Mouse (Mus musculus): ENCODE measurements around the gene Chrnb1. TPM values are rescaled to one million over a fixed set of nuclear protein-coding genes. Genes with fewer than 3 reads are reported as not detected.

The Chrnb1 gene
- polyA plus RNA-seq, 1 experiment from 2014 or later: 28.4 TPM

DNA sequence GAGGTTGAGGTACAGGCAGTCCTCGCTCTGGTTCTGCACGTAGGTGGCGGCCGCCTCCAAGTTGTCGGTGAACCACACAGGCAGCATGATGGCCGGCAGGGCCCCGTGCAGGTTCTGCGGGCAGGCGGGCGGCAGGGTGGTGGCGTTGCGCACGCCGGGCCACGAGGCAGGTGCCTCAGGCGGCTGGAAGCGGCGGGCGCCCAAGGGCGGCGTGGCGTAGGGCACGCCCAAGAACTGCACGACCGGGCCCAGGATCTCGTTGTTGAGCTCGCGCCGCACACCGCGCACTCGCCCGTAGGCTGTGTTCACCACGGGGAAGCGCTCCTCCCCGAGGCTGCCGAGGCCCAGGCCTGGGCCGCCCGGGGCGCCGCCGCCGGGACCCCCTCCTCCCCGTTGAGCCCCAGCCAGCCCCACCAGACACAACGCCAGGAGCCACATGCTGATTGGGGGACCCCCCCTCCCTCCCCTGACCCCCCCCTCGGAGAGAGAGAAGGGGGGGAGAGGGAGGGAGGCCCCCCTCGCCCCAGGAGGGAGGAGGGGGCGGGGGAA lies 38.3 kb upstream of the Chrnb1 start:
- peak overlapping the region; percentile 95 for H3K4me2 ChIP-seq (ENCODE audit: low read depth, low read length)
- 15% methylated on average over 14 of the region's 48 CpGs for WGBS
- peak overlapping the region; percentile 72 for H3K9ac ChIP-seq (ENCODE audit: low read depth, low read length)
- no peak for DNase-seq (ENCODE audit: low spot score)
- peaks cover 25% of the 10 kb centered on the region for H3K4me1 ChIP-seq (ENCODE audit: control insufficient read depth, insufficient read depth, low read length)
- H3K27me3 ChIP-seq (replicated peaks; ENCODE audit: control insufficient read depth, insufficient read depth, low read length): no peaks in the 10 kb centered on the region
- no peak for ATAC-seq (ENCODE audit: low read depth)
- peak overlapping the region; percentile 73 for H3K4me3 ChIP-seq (ENCODE audit: low read depth, low read length)
- no peaks in the 10 kb centered on the region for H3K9me3 ChIP-seq (ENCODE audit: control insufficient read depth, low read length)
- H3K27ac ChIP-seq (replicated peaks; ENCODE audit: low read depth, low read length): 0 out of 2 replicates have a peak overlapping the region, but pooled peaks have one; percentile 36
- peaks cover 42% of the 10 kb centered on the region for H3K36me3 ChIP-seq (ENCODE audit: control insufficient read depth, insufficient read depth, low read length)

DNA sequence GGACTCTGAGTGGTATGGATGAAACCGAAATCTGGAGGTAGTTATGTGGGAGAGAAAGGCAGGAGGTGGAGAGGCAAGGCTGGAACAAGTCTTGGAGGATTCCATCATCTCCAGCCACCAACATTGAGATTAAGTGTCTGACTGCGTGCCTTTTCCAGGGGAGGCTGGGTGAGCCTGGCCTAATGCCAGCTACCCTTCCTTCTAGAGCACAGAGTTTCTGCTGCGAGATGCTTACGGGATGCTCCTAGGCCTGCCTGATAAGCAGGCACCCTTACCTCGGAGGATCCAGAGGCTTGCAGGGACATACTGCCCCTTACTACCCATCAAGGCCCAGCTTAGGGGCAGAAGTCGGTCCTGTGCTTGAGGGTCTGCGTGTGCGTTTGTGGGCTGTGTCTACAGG lies 37.8 kb upstream of the Chrnb1 start:
- WGBS: 50% methylated on average over 7 of the region's 8 CpGs
- DNase-seq (ENCODE audit: low spot score): no peak

GRCm38 (mm10) chr11:69828832-69829231 lies 33.1 kb upstream of the Chrnb1 start:
- Histone ChIP-seq H3K4me3 (ENCODE audit: low read depth, low read length) (no peak overlapping the region), H3K4me2 (ENCODE audit: low read depth, low read length) (no peak overlapping the region), H3K36me3 (ENCODE audit: control insufficient read depth, insufficient read depth, low read length) (peaks cover 86% of the 10 kb centered on the region), H3K27me3 (replicated peaks; ENCODE audit: control insufficient read depth, insufficient read depth, low read length) (no peaks in the 10 kb centered on the region), H3K9me3 (ENCODE audit: control insufficient read depth, low read length) (no peaks in the 10 kb centered on the region), H3K9ac (ENCODE audit: low read depth, low read length) (no peak overlapping the region), H3K27ac (replicated peaks; ENCODE audit: low read depth, low read length) (no peak overlapping the region), H3K4me1 (ENCODE audit: control insufficient read depth, insufficient read depth, low read length) (peaks cover 3% of the 10 kb centered on the region; the same call in 1 of the 2 replicates)
- DNase-seq (ENCODE audit: low spot score) (no peak), ATAC-seq (ENCODE audit: low read depth) (no peak)
- WGBS: 86% methylated on average over 5 of the region's 5 CpGs

More for the DNA sequence above, 37.8 kb upstream of the Chrnb1 start:
- no peaks in the 10 kb centered on the region for H3K27me3 ChIP-seq (replicated peaks; ENCODE audit: control insufficient read depth, insufficient read depth, low read length)
- H3K9ac ChIP-seq (ENCODE audit: low read depth, low read length): peak overlapping the region; percentile 72
- no peak for ATAC-seq (ENCODE audit: low read depth)
- no peaks in the 10 kb centered on the region for H3K9me3 ChIP-seq (ENCODE audit: control insufficient read depth, low read length)
- H3K4me1 ChIP-seq (ENCODE audit: control insufficient read depth, insufficient read depth, low read length): peaks cover 23% of the 10 kb centered on the region
- H3K4me2 ChIP-seq (ENCODE audit: low read depth, low read length): peak overlapping the region; percentile 95
- peaks cover 43% of the 10 kb centered on the region for H3K36me3 ChIP-seq (ENCODE audit: control insufficient read depth, insufficient read depth, low read length)
- peak overlapping the region; percentile 73 for H3K4me3 ChIP-seq (ENCODE audit: low read depth, low read length)
- 0 out of 2 replicates have a peak overlapping the region, but pooled peaks have one; percentile 36 for H3K27ac ChIP-seq (replicated peaks; ENCODE audit: low read depth, low read length)

DNA sequence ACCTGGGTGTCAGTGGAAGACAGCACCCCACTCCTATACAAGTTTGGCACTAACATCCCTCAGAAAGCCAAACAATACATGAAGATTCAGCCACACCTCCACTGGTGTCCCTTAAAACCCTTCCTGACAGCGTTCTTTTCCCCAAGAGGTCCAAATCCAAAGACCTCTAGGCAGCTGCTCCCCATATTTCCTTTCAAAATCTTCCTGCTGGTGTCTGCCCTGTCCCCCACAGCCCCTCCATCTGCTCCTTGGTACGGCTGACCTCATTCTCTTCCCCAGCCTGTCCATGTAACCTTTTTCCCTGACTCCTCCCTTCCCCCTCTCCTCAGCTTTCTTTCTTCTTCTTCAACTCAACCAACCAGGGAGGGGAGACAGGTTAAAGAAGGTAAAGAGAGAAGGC lies 27.7 kb upstream of the Chrnb1 start:
- 79% methylated on average over 2 of the region's 2 CpGs for WGBS
- no peak for DNase-seq (ENCODE audit: low spot score)

DNA sequence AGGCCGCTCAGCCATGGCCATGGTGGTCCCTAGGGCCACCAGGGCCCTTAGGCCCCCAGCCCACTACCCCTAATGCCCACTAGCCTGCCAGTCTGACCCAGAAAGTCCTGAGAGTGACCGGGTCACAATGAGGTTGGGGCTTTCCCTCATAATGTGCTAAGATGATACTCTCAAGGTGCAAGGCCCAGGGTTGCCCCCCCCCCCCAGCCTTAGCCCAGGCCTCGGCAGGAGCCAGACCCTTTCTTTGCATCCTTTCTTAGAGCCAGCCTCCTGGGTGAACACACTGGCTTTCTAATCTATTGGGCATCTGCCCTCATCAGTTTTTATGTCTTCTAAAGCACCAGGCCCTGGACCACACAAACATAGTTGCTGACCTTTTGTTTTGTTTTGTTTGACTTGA lies 26.3 kb upstream of the Chrnb1 start, which contains the start of gene Spem1:
Gene Spem1 (minus strand): TSS at position 101 of the 400 bp plus-strand sequence.
- Histone ChIP-seq H3K9me3 (ENCODE audit: control insufficient read depth, low read length) (peaks cover 12% of the 10 kb centered on the region), H3K4me1 (ENCODE audit: control insufficient read depth, insufficient read depth, low read length) (no peaks in the 10 kb centered on the region), H3K36me3 (ENCODE audit: control insufficient read depth, insufficient read depth, low read length) (peaks cover 30% of the 10 kb centered on the region), H3K9ac (ENCODE audit: low read depth, low read length) (no peak within 1 kb of the TSS), H3K27ac (replicated peaks; ENCODE audit: low read depth, low read length) (no peak within 1 kb of the TSS), H3K27me3 (replicated peaks; ENCODE audit: control insufficient read depth, insufficient read depth, low read length) (no peaks in the 10 kb centered on the region), H3K4me3 (ENCODE audit: low read depth, low read length) (no peak within 1 kb of the TSS), H3K4me2 (ENCODE audit: low read depth, low read length) (no peak within 1 kb of the TSS)
- WGBS: 95% methylated on average over 2 of the region's 3 CpGs
- ATAC-seq (ENCODE audit: low read depth) (no peak), DNase-seq (ENCODE audit: low spot score) (no peak)

More for the DNA sequence above, 27.7 kb upstream of the Chrnb1 start:
- no peaks in the 10 kb centered on the region for H3K4me1 ChIP-seq (ENCODE audit: control insufficient read depth, insufficient read depth, low read length)
- H3K9ac ChIP-seq (ENCODE audit: low read depth, low read length): no peak overlapping the region
- peaks cover 44% of the 10 kb centered on the region for H3K36me3 ChIP-seq (ENCODE audit: control insufficient read depth, insufficient read depth, low read length)
- H3K4me2 ChIP-seq (ENCODE audit: low read depth, low read length): no peak overlapping the region
- H3K27me3 ChIP-seq (replicated peaks; ENCODE audit: control insufficient read depth, insufficient read depth, low read length): no peaks in the 10 kb centered on the region
- no peak overlapping the region for H3K4me3 ChIP-seq (ENCODE audit: low read depth, low read length)
- H3K9me3 ChIP-seq (ENCODE audit: control insufficient read depth, low read length): no peaks in the 10 kb centered on the region
- no peak overlapping the region for H3K27ac ChIP-seq (replicated peaks; ENCODE audit: low read depth, low read length)
- no peak for ATAC-seq (ENCODE audit: low read depth)

GRCm38 (mm10) chr11:69818871-69819270 lies 23.1 kb upstream of the Chrnb1 start:
- no peaks in the 10 kb centered on the region for H3K36me3 ChIP-seq (ENCODE audit: control insufficient read depth, insufficient read depth, low read length)
- 90% methylated on average over 8 of the region's 8 CpGs for WGBS

DNA sequence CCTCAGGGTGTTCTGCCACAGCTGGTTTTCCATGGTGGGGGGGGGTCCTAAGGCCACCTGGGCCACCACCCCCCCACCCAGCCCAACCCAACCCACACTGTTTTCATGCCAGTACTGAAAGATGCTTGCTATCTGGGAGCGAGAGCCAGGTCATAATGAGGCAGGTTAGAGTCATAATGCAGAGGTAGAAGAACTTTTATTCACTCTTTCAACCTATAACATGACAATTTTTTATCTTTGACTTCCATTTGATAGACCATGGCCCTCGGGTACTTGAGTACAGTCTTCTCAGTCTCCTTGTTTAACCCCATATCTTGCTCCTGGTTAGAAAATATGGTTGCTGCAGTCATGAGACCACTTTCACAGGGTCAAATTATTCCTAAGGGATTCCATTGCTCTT lies 22.6 kb upstream of the Chrnb1 start, which contains the start of gene Spem2:
Gene Spem2 (minus strand): TSS at position 101 of the 400 bp plus-strand sequence.
- WGBS: 84% methylated on average over 2 of the region's 2 CpGs
- Histone ChIP-seq H3K4me2 (ENCODE audit: low read depth, low read length) (no peak within 1 kb of the TSS), H3K27ac (replicated peaks; ENCODE audit: low read depth, low read length) (no peak within 1 kb of the TSS), H3K4me1 (ENCODE audit: control insufficient read depth, insufficient read depth, low read length) (no peaks in the 10 kb centered on the region), H3K9me3 (ENCODE audit: control insufficient read depth, low read length) (peaks cover 12% of the 10 kb centered on the region), H3K36me3 (ENCODE audit: control insufficient read depth, insufficient read depth, low read length) (no peaks in the 10 kb centered on the region), H3K4me3 (ENCODE audit: low read depth, low read length) (no peak within 1 kb of the TSS), H3K9ac (ENCODE audit: low read depth, low read length) (no peak within 1 kb of the TSS), H3K27me3 (replicated peaks; ENCODE audit: control insufficient read depth, insufficient read depth, low read length) (no peaks in the 10 kb centered on the region)
- ATAC-seq (ENCODE audit: low read depth): no peak
- DNase-seq (ENCODE audit: low spot score): no peak

More at GRCm38 (mm10) chr11:69818871-69819270, 23.1 kb upstream of the Chrnb1 start:
- Histone ChIP-seq H3K4me1 (ENCODE audit: control insufficient read depth, insufficient read depth, low read length) (no peaks in the 10 kb centered on the region), H3K9me3 (ENCODE audit: control insufficient read depth, low read length) (peaks cover 12% of the 10 kb centered on the region), H3K9ac (ENCODE audit: low read depth, low read length) (no peak overlapping the region), H3K27ac (replicated peaks; ENCODE audit: low read depth, low read length) (no peak overlapping the region), H3K27me3 (replicated peaks; ENCODE audit: control insufficient read depth, insufficient read depth, low read length) (no peaks in the 10 kb centered on the region), H3K4me2 (ENCODE audit: low read depth, low read length) (no peak overlapping the region), H3K4me3 (ENCODE audit: low read depth, low read length) (no peak overlapping the region)
- ATAC-seq (ENCODE audit: low read depth) (no peak), DNase-seq (ENCODE audit: low spot score) (no peak)

DNA sequence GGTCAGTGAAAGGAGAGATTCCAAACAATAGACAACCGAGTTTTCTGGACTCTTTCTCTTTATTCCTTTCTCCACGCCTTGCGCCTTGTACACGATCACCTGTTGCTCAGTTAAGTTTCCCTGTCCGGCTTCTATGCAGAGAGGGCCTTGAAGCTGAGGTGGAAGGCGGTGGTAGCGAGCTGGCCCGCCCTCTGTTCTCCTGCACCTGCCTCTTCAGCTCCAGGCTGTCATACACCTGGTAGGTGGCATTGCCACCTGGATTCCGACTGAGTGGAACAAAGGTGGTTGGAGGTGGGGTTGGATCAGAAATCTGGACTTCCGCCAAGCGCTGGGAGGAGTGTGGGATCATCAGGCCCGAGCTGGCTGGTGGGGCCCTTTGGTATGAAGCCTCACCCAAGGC lies 20.8 kb upstream of the Chrnb1 start:
- H3K27ac ChIP-seq (replicated peaks; ENCODE audit: low read depth, low read length): no peak overlapping the region
- 93% methylated on average over 12 of the region's 12 CpGs for WGBS

GRCm38 (mm10) chr11:69815155-69815554 lies 19.4 kb upstream of the Chrnb1 start, which contains the start of gene Gm39566:
Gm39566 (minus strand) TSS chr11:69815298.
- DNase-seq (ENCODE audit: low spot score) (no peak), ATAC-seq (ENCODE audit: low read depth) (no peak)
- Histone ChIP-seq H3K4me2 (ENCODE audit: low read depth, low read length) (no peak within 1 kb of the TSS), H3K36me3 (ENCODE audit: control insufficient read depth, insufficient read depth, low read length) (no peaks in the 10 kb centered on the region), H3K9me3 (ENCODE audit: control insufficient read depth, low read length) (peaks cover 12% of the 10 kb centered on the region), H3K27me3 (replicated peaks; ENCODE audit: control insufficient read depth, insufficient read depth, low read length) (no peaks in the 10 kb centered on the region), H3K4me1 (ENCODE audit: control insufficient read depth, insufficient read depth, low read length) (no peaks in the 10 kb centered on the region), H3K27ac (replicated peaks; ENCODE audit: low read depth, low read length) (no peak within 1 kb of the TSS), H3K4me3 (ENCODE audit: low read depth, low read length) (no peak within 1 kb of the TSS), H3K9ac (ENCODE audit: low read depth, low read length) (no peak within 1 kb of the TSS)
- 61% methylated on average over 10 of the region's 10 CpGs for WGBS

More for the DNA sequence above, 20.8 kb upstream of the Chrnb1 start:
- Histone ChIP-seq H3K4me3 (ENCODE audit: low read depth, low read length) (no peak overlapping the region), H3K4me1 (ENCODE audit: control insufficient read depth, insufficient read depth, low read length) (no peaks in the 10 kb centered on the region), H3K9ac (ENCODE audit: low read depth, low read length) (no peak overlapping the region), H3K27me3 (replicated peaks; ENCODE audit: control insufficient read depth, insufficient read depth, low read length) (no peaks in the 10 kb centered on the region), H3K4me2 (ENCODE audit: low read depth, low read length) (no peak overlapping the region), H3K36me3 (ENCODE audit: control insufficient read depth, insufficient read depth, low read length) (no peaks in the 10 kb centered on the region), H3K9me3 (ENCODE audit: control insufficient read depth, low read length) (peaks cover 12% of the 10 kb centered on the region)
- DNase-seq (ENCODE audit: low spot score) (no peak), ATAC-seq (ENCODE audit: low read depth) (no peak)

Data from embryonic facial prominence, embryonic 14.5 days (tissue).